Mouse (Mus musculus) T-cell, adult 66 days (primary cell): ENCODE data around the gene Fam221b. TPM values are rescaled to one million over a fixed set of nuclear protein-coding genes. Genes with fewer than 3 reads are reported as not detected.

ENCODE experiments used
- total RNA-seq, 2 experiments: library from RNA; stranded (reverse); gene quantifications; 3 replicates in 1 of 2; 4 replicates in 1 of 2; pipeline ENCODE4 v1.2.4; 2023

The Fam221b gene
- total RNA-seq = not detected

DNA sequence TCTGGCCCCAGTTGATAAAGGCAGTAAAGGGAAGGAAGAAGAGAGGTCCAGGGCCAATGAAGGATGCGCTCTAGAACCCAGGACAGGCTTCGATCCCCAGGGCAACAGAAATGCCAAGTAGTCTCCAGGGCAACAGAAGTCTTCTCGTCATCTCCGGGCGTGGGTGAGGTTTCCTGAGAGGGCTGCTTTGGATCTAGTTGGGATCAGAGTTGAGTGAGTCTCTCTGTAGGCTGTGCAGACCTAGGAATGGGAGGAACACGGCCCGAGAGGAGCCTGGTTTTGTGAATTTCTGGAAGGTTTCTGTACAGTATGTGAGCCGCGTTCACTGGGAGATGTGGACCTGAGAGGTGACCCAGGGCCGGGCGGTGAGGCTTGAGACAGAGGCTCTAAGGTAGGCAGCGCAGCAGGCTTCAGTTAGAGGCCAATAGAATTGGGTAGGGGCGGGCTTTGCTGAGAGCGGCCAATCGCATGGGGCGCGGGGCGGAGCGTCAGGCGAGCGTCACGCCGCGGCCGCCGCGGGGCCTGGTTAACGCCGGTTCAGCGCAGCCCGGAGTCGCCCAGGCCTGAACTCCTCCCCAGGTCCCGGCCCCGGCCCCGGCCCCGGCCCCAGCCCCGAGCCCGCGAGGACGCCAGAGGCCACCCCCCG, at the start of gene Fam221b, which contains the start of gene Tmem8b:
Fam221b (minus strand) TSS at position 364 of the 646 bp plus-strand sequence.
Tmem8b (plus strand) TSS at position 190 of the 646 bp plus-strand sequence.

DNA sequence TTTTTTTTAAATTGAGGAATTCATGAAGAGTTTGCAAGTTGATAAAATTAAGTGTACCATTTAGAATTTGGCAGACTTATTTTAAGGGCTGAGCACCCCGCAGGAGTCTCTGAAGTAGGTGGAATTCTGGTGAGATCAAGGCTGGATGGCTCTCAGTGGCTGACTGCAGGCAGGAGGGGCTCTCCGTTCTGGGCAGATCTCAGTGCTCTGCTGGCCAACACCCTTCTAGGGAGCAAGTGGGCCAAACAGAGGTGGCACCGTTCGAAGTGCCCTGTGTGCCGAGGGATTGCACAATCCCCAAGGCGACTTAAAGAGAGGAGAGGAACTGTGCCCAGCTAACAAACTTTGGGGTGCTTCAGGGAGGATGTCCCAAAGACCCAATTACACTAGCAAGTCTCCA, 40.9 kb upstream of the Fam221b start, which contains the start of gene Olfr71:
Olfr71 (minus strand) TSS at position 387 of the 400 bp plus-strand sequence.

DNA sequence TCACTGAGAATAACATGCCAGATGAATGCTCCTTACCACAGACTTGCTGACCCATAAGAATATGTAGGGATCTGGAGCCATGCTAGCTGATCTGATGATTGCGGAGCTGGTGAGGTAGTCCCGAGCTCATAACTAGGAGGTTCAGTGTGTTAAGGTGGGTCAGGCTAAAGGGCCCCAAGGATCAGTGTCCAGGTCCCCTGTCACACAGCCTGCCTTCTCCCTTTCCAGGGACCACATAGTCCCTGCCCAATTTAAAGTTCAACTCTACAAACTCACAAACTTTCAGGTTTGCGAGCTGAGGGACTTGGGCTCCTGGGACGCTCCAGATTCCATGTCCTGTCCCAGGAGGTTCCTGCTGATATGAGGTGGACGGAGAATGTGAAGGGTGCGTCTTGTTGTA, 31.8 kb upstream of the Fam221b start, which contains the start of gene Olfr70:
Olfr70 (minus strand) TSS at position 101 of the 400 bp plus-strand sequence.

DNA sequence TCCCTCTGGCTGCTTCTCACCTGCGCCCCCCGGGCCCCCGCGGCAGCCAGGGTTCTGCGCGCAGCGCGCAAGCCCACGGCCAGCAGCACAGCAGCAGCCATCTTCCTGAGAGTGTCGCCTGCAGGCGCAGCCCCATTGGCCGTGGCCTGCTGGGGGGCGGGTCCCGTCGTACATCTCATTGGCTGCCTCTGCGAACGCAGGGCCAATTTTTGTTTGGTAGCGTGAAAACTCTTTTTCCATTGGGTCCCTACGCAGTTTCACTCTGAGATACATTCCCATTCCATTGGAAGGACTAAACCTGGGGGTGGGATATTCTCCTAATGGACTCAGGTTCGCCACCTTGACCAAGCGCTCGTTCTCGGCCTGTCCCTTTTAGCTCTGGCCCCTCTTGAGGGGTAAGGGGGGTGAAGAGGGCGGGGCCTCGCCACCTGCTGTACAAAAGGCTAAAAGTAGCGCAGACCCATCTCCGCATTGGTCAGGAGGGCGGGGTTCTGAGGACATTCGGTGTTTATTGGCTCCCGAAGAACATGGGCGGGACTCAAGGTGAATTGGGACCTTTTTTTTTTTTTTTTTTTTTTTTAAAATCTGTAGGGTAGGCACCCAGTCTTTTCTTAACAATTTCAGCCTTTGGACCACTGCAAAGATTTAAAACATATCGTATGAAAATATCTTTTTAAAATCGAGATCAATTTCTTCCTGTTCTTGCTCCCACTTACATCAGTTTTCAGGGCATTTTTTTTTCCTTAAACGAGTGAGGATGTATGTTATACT, 12.4 kb downstream of the Fam221b start, which contains the start of gene Hint2:
Hint2 (minus strand) TSS at position 128 of the 771 bp plus-strand sequence.

DNA sequence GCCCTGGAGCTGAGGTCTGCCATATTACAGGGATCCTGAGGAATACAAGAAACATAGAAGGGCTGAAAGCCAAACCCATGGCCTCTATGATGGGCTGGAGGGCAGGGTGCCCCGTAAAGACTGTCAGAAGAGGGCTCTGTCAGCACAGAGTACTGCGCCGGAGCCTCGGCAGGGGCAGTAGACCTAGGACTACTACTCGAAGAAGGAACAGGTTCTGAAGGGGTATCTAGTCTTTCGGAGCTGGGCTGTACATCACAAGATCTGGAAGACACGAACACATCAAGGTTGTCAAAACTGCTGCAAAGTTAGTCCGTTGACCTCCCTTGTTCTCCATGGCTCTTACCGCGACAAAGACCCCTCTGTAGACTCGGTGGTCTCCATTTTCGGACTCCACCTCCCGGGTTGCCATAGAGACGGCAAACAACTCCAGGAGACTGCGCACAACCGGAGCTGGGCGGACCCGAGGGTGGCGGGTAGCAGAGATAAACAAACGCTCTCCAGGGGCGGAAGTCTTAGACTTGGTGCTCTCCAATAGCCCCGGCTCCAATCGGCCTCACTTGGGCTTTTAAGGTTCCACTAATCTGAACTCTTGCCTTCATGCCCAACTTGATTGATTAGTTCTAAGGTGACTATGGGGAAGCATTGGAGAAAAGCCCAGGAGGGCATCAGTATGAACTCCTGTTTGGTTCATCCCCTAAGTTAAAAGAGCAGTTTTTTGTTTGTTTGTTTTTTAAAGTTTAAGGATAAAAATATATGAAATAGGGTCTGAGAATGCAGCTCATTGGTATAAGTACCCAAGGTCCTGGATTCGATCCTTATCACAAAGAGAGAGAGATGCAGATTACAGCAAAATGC, 15.6 kb downstream of the Fam221b start, which contains the start of gene Spag8:
Spag8 (minus strand) TSS at position 434 of the 855 bp plus-strand sequence.

DNA sequence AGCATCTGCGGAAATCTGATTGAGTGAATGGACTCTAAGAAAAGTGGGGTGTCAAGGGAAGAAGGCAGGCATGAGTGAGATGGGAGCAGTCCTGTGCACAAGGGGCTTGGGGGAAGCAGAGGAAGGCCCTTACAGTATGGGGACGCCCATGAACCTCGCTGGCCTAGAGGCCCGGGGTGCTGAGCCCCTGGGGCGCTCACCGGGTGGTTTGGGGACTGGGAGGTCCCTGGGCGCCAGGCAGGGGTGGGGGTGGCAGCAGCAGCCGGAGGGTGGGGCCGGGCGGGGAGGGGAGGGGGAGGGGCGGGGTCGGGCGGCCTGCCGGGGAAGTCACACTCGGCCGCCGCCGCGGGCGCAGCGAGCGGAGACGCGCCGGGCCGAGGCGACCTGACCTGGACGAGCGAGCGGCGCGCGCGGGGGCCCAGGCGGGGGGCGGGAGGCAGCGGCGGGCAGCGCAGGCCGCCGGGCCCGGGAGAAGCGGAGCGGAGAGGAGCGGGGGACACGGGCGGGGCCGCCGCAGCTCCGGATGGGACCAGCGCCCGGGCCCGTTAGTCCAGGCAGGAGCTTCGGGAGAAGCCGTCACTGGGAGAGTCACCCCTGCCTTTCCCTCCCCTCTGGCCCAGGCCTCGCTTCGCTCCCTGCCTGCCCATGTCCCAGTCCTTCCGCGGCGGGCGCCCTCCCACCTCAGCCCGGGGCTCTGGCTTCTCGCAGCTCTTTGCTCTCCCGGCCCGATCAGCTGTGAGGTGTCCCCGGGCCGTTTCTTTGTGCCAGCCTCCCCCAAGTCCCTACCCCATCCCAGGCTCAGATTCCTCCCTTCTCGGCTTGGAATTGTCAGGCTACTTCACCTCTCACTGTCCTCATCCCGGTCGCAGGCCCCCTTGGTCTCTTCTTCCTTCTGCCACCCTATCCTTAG, 37.6 kb downstream of the Fam221b start, which contains the start of gene Npr2:
Npr2 (plus strand) TSS at position 890 of the 910 bp plus-strand sequence.

Other genes with a start within 250 kb of the Fam221b start
- gene Fam166b, start 240.0 kb downstream of the Fam221b start, total RNA-seq = not detected
- gene Tesk1, start 227.2 kb downstream of the Fam221b start, total RNA-seq = 10 to 100 TPM; 54.4 to 54.9 TPM
- 10 to 100 TPM; 27.0 to 31.6 TPM for gene Cd72, start 214.5 kb downstream of the Fam221b start, total RNA-seq
- 10 to 100 TPM; 76.6 to 85.8 TPM for gene Sit1, start 185.4 kb downstream of the Fam221b start, total RNA-seq
- 10 to 100 TPM; 24.6 to 26.0 TPM for gene Ccdc107, start 176.2 kb downstream of the Fam221b start, total RNA-seq
- 1 to 10 TPM; 2.3 to 4.2 TPM for gene Arhgef39, start 169.4 kb downstream of the Fam221b start, total RNA-seq
- gene Car9, start 162.2 kb downstream of the Fam221b start, total RNA-seq = not detected
- gene Tpm2, start 145.4 kb downstream of the Fam221b start, total RNA-seq = not detected
- gene Creb3, start 106.8 kb downstream of the Fam221b start, total RNA-seq = 10 to 100 TPM; 61.5 to 65.6 TPM
- 100 to 1,000 TPM; 326 to 327 TPM for gene Tln1, start 106.5 kb downstream of the Fam221b start, total RNA-seq
- gene Rgp1, start 90.4 kb downstream of the Fam221b start, total RNA-seq = 10 to 100 TPM; 54.0 to 54.2 TPM
- gene Gba2, start 90.3 kb downstream of the Fam221b start, total RNA-seq = 10 to 100 TPM; 36.6 to 37.0 TPM
- gene Msmp, start 84.7 kb downstream of the Fam221b start, total RNA-seq = not detected
- not detected for gene Npr2, start 37.2 kb downstream of the Fam221b start, total RNA-seq
- gene Spag8, start 15.6 kb downstream of the Fam221b start, total RNA-seq = not detected
- 10 to 100 TPM; 21.3 to 24.6 TPM for gene Hint2, start 12.7 kb downstream of the Fam221b start, total RNA-seq
- 1 to 10 TPM; 2.7 to 2.8 TPM for gene Tmem8b, start 174 bp downstream of the Fam221b start, total RNA-seq
- gene Olfr70, start 31.7 kb upstream of the Fam221b start, total RNA-seq = not detected
- not detected for gene Olfr71, start 41.1 kb upstream of the Fam221b start, total RNA-seq
- gene Hrct1, start 58.0 kb upstream of the Fam221b start, total RNA-seq = not detected
- gene Spaar, start 60.9 kb upstream of the Fam221b start, total RNA-seq = not detected
- not detected for gene Olfr159, start 101.9 kb upstream of the Fam221b start, total RNA-seq
- not detected for gene Olfr156, start 154.8 kb upstream of the Fam221b start, total RNA-seq
- gene Olfr157, start 171.1 kb upstream of the Fam221b start, total RNA-seq = not detected
- not detected for gene Olfr155, start 182.4 kb upstream of the Fam221b start, total RNA-seq
- 1 to 10 TPM; 2.0 to 2.8 TPM for gene Reck, start 206.4 kb upstream of the Fam221b start, total RNA-seq